Mouse (Mus musculus): ENCODE results near the gene Ttc3.

Gene Ttc3

GRCm38 (mm10) chr16:94358091-94358490 lies 12.3 kb upstream of the Ttc3 start:
- in situ Hi-C loops (cut with MboI, MseI): loop anchor here (5.0 kb wide), 1 partner anchor 41 kb away; no protein-coding TSS in a partner anchor

GRCm38 (mm10) chr16:94360578-94361350 lies 9.7 kb upstream of the Ttc3 start:
- in situ Hi-C loops (cut with MboI, MseI): loop anchor here (5.0 kb wide), 1 partner anchor 52 kb away; no protein-coding TSS in a partner anchor

- in situ Hi-C loops (cut with MboI, MseI): loop anchor here (5.0 kb wide), 1 partner anchor 50 kb away; no protein-coding TSS in a partner anchor
These were observed 8.1 kb upstream of the Ttc3 start for GRCm38 (mm10) chr16:94362174-94362873.

- in situ Hi-C loops (cut with MboI, MseI): loop anchor here (5.0 kb wide), 1 partner anchor 48 kb away; no protein-coding TSS in a partner anchor
These were observed 6.6 kb upstream of the Ttc3 start for GRCm38 (mm10) chr16:94363814-94364213.

GRCm38 (mm10) chr16:94365435-94365834 lies 5.0 kb upstream of the Ttc3 start:
- in situ Hi-C loops (cut with MboI, MseI): no loop called here

- in situ Hi-C loops (cut with MboI, MseI): no loop called here
These were observed 734 bp upstream of the Ttc3 start for GRCm38 (mm10) chr16:94369596-94370172.

GRCm38 (mm10) chr16:94370915-94371300 lies 490 bp downstream of the Ttc3 start:
- in situ Hi-C loops (cut with MboI, MseI): no loop called here

- in situ Hi-C loops (cut with MboI, MseI): no loop called here
These were observed 998 bp downstream of the Ttc3 start, which contains the start of gene Pigp for GRCm38 (mm10) chr16:94371301-94371931. TSS of gene Pigp (minus strand) at chr16:94371842.

- in situ Hi-C loops (cut with MboI, MseI): no loop called here
These were observed 9.0 kb downstream of the Ttc3 start for GRCm38 (mm10) chr16:94379386-94379785.

- in situ Hi-C loops (cut with MboI, MseI): no loop called here
These were observed 12.9 kb downstream of the Ttc3 start for GRCm38 (mm10) chr16:94383277-94383676.

- in situ Hi-C loops (cut with MboI, MseI): no loop called here
These were observed 17.3 kb downstream of the Ttc3 start for GRCm38 (mm10) chr16:94387690-94388089.

- in situ Hi-C loops (cut with MboI, MseI): no loop called here
These were observed 21.9 kb downstream of the Ttc3 start for GRCm38 (mm10) chr16:94392299-94392698.

GRCm38 (mm10) chr16:94395051-94395450 lies 24.6 kb downstream of the Ttc3 start:
- in situ Hi-C loops (cut with MboI, MseI): no loop called here

GRCm38 (mm10) chr16:94396641-94397040 lies 26.2 kb downstream of the Ttc3 start:
- in situ Hi-C loops (cut with MboI, MseI): no loop called here

- in situ Hi-C loops (cut with MboI, MseI): no loop called here
These were observed 28.7 kb downstream of the Ttc3 start for GRCm38 (mm10) chr16:94399141-94399540.

GRCm38 (mm10) chr16:94401636-94402035 lies 31.2 kb downstream of the Ttc3 start:
- in situ Hi-C loops (cut with MboI, MseI): loop anchor here (10.0 kb wide), 1 partner anchor 57 kb away; no protein-coding TSS in a partner anchor

- in situ Hi-C loops (cut with MboI, MseI): loop anchor here (10.0 kb wide), 1 partner anchor 57 kb away; no protein-coding TSS in a partner anchor
These were observed 31.8 kb downstream of the Ttc3 start for GRCm38 (mm10) chr16:94402185-94402584.

- in situ Hi-C loops (cut with MboI, MseI): loop anchor here (5.0 kb wide), 1 partner anchor 49 kb away; no protein-coding TSS in a partner anchor
These were observed 40.9 kb downstream of the Ttc3 start for GRCm38 (mm10) chr16:94411287-94411686.

GRCm38 (mm10) chr16:94412198-94412597 lies 41.8 kb downstream of the Ttc3 start:
- in situ Hi-C loops (cut with MboI, MseI): loop anchor here (5.0 kb wide), 1 partner anchor 50 kb away; no protein-coding TSS in a partner anchor

GRCm38 (mm10) chr16:94412760-94413159 lies 42.3 kb downstream of the Ttc3 start:
- in situ Hi-C loops (cut with MboI, MseI): loop anchor here (5.0 kb wide), 1 partner anchor 50 kb away; no protein-coding TSS in a partner anchor

- in situ Hi-C loops (cut with MboI, MseI): loop anchor here (5.0 kb wide), 1 partner anchor 52 kb away; no protein-coding TSS in a partner anchor
These were observed 43.7 kb downstream of the Ttc3 start for GRCm38 (mm10) chr16:94414151-94414550.
